Mouse (Mus musculus): Measurements from ENCODE around the gene Mdm4. TPM values are rescaled to one million over a fixed set of nuclear protein-coding genes. Genes with fewer than 3 reads are reported as not detected.

The Mdm4 gene
- polyA plus RNA-seq, 1 experiment = 11.5 TPM

GRCm38 (mm10) chr1:133054326-133054725, 24.0 kb upstream of the Mdm4 start:
- no peak overlapping the region for H3K4me2 ChIP-seq (ENCODE audit: low read depth)
- H3ac ChIP-seq (ENCODE audit: control insufficient read depth, insufficient read length) = no peak overlapping the region
- no peak overlapping the region for H3K4me3 ChIP-seq
- no peaks in the 10 kb centered on the region for H3K27me3 ChIP-seq (ENCODE audit: control insufficient read depth, insufficient read depth, insufficient read length)
- no peaks in the 10 kb centered on the region for H3K36me3 ChIP-seq (ENCODE audit: control insufficient read depth, insufficient read depth)
- no peaks in the 10 kb centered on the region for H3K79me2 ChIP-seq (ENCODE audit: control insufficient read depth, insufficient read depth)
- TF ChIP-seq MYOD1 (IDR thresholded peaks at IDR 0.05; ENCODE audit: control insufficient read depth in 1 of 3, insufficient read length in 2 of 3, low read depth in 2 of 3) = no peak
- no peak for TF ChIP-seq USF1 (IDR thresholded peaks at IDR 0.05; ENCODE audit: low read depth)
- TF ChIP-seq POLR2AphosphoS2 (IDR thresholded peaks at IDR 0.05; ENCODE audit: insufficient read length, low read depth) = no peak
- no peak for TF ChIP-seq TCF12 (IDR thresholded peaks at IDR 0.05; ENCODE audit: insufficient read depth, poor library complexity, severe bottlenecking)
- TF ChIP-seq MAX (IDR thresholded peaks at IDR 0.05; ENCODE audit: low read depth) = no peak
- TF ChIP-seq TCF3 (IDR thresholded peaks at IDR 0.05; ENCODE audit: insufficient read length, low read depth) = no peak
- no peak for TF ChIP-seq CEBPB (IDR thresholded peaks at IDR 0.05; ENCODE audit: insufficient read depth, poor library complexity, severe bottlenecking)

- no peaks in the 10 kb centered on the region for H3K36me3 ChIP-seq (ENCODE audit: control insufficient read depth, insufficient read depth)
- no peaks in the 10 kb centered on the region for H3K27me3 ChIP-seq (ENCODE audit: control insufficient read depth, insufficient read depth, insufficient read length)
- no peak overlapping the region for H3K4me2 ChIP-seq (ENCODE audit: low read depth)
- no peak overlapping the region for H3K4me3 ChIP-seq
- TF ChIP-seq USF1 (IDR thresholded peaks at IDR 0.05; ENCODE audit: low read depth) = no peak
- no peak for TF ChIP-seq TCF3 (IDR thresholded peaks at IDR 0.05; ENCODE audit: insufficient read length, low read depth)
- TF ChIP-seq POLR2A (IDR thresholded peaks at IDR 0.05; ENCODE audit: insufficient read length, low read depth) = no peak
- TF ChIP-seq CEBPB (IDR thresholded peaks at IDR 0.05; ENCODE audit: insufficient read depth, poor library complexity, severe bottlenecking) = no peak
- TF ChIP-seq TCF12 (IDR thresholded peaks at IDR 0.05; ENCODE audit: insufficient read depth, poor library complexity, severe bottlenecking) = no peak
- no peak for TF ChIP-seq REST (IDR thresholded peaks at IDR 0.05; ENCODE audit: insufficient read depth, insufficient read length)
- TF ChIP-seq SRF (IDR thresholded peaks at IDR 0.05; ENCODE audit: control insufficient read depth, insufficient read length, low read depth) = no peak
- TF ChIP-seq E2F4 (IDR thresholded peaks at IDR 0.05; ENCODE audit: insufficient read depth) = no peak
- TF ChIP-seq MYOD1 (IDR thresholded peaks at IDR 0.05; ENCODE audit: control insufficient read depth in 1 of 3, insufficient read length in 2 of 3, low read depth in 2 of 3) = no peak
- TF ChIP-seq MYOG (IDR thresholded peaks at IDR 0.05; ENCODE audit: control insufficient read depth in 1 of 3, insufficient read depth in 1 of 3, insufficient read length in 2 of 3, low read depth in 2 of 3) = no peak
- no peak for TF ChIP-seq POLR2AphosphoS2 (IDR thresholded peaks at IDR 0.05; ENCODE audit: insufficient read length, low read depth)
- no peak for TF ChIP-seq MAX (IDR thresholded peaks at IDR 0.05; ENCODE audit: low read depth)
- no peak overlapping the region for H3ac ChIP-seq (ENCODE audit: control insufficient read depth, insufficient read length)
- no peaks in the 10 kb centered on the region for H3K79me2 ChIP-seq (ENCODE audit: control insufficient read depth, insufficient read depth)
These were observed 22.7 kb upstream of the Mdm4 start for GRCm38 (mm10) chr1:133053034-133053433.

- TF ChIP-seq MAX (IDR thresholded peaks at IDR 0.05; ENCODE audit: low read depth) (no peak), TCF12 (IDR thresholded peaks at IDR 0.05; ENCODE audit: insufficient read depth, poor library complexity, severe bottlenecking) (no peak), SRF (IDR thresholded peaks at IDR 0.05; ENCODE audit: control insufficient read depth, insufficient read length, low read depth) (no peak), E2F4 (IDR thresholded peaks at IDR 0.05; ENCODE audit: insufficient read depth) (no peak), CEBPB (IDR thresholded peaks at IDR 0.05; ENCODE audit: insufficient read depth, poor library complexity, severe bottlenecking) (no peak), MYOD1 (IDR thresholded peaks at IDR 0.05; ENCODE audit: control insufficient read depth in 1 of 3, insufficient read length in 2 of 3, low read depth in 2 of 3) (no peak), POLR2A (IDR thresholded peaks at IDR 0.05; ENCODE audit: insufficient read length, low read depth) (no peak), USF1 (IDR thresholded peaks at IDR 0.05; ENCODE audit: low read depth) (no peak), POLR2AphosphoS2 (IDR thresholded peaks at IDR 0.05; ENCODE audit: insufficient read length, low read depth) (no peak), REST (IDR thresholded peaks at IDR 0.05; ENCODE audit: insufficient read depth, insufficient read length) (no peak), MYOG (IDR thresholded peaks at IDR 0.05; ENCODE audit: control insufficient read depth in 1 of 3, insufficient read depth in 1 of 3, insufficient read length in 2 of 3, low read depth in 2 of 3) (no peak), TCF3 (IDR thresholded peaks at IDR 0.05; ENCODE audit: insufficient read length, low read depth) (no peak)
- no peaks in the 10 kb centered on the region for H3K36me3 ChIP-seq (ENCODE audit: control insufficient read depth, insufficient read depth)
- H3ac ChIP-seq (ENCODE audit: control insufficient read depth, insufficient read length) = no peak overlapping the region
- no peaks in the 10 kb centered on the region for H3K79me2 ChIP-seq (ENCODE audit: control insufficient read depth, insufficient read depth)
- H3K27me3 ChIP-seq (ENCODE audit: control insufficient read depth, insufficient read depth, insufficient read length) = no peaks in the 10 kb centered on the region
- no peak overlapping the region for H3K4me2 ChIP-seq (ENCODE audit: low read depth)
- H3K4me3 ChIP-seq = no peak overlapping the region
These were observed 21.5 kb upstream of the Mdm4 start for GRCm38 (mm10) chr1:133051829-133052228.

- H3K36me3 ChIP-seq (ENCODE audit: control insufficient read depth, insufficient read depth) = no peaks in the 10 kb centered on the region
- TF ChIP-seq CEBPB (IDR thresholded peaks at IDR 0.05; ENCODE audit: insufficient read depth, poor library complexity, severe bottlenecking) = no peak
- no peak for TF ChIP-seq POLR2A (IDR thresholded peaks at IDR 0.05; ENCODE audit: insufficient read length, low read depth)
- H3K27me3 ChIP-seq (ENCODE audit: control insufficient read depth, insufficient read depth, insufficient read length) = no peaks in the 10 kb centered on the region
- no peaks in the 10 kb centered on the region for H3K79me2 ChIP-seq (ENCODE audit: control insufficient read depth, insufficient read depth)
- H3K4me3 ChIP-seq = no peak overlapping the region
- no peak overlapping the region for H3K4me2 ChIP-seq (ENCODE audit: low read depth)
- no peak overlapping the region for H3ac ChIP-seq (ENCODE audit: control insufficient read depth, insufficient read length)
These were observed 19.7 kb upstream of the Mdm4 start for GRCm38 (mm10) chr1:133050001-133050431.

GRCm38 (mm10) chr1:133048690-133049089, 18.3 kb upstream of the Mdm4 start:
- Histone ChIP-seq H3K79me2 (ENCODE audit: control insufficient read depth, insufficient read depth) (no peaks in the 10 kb centered on the region), H3ac (ENCODE audit: control insufficient read depth, insufficient read length) (no peak overlapping the region), H3K4me3 (no peak overlapping the region), H3K4me2 (ENCODE audit: low read depth) (no peak overlapping the region), H3K27me3 (ENCODE audit: control insufficient read depth, insufficient read depth, insufficient read length) (no peaks in the 10 kb centered on the region), H3K36me3 (ENCODE audit: control insufficient read depth, insufficient read depth) (no peaks in the 10 kb centered on the region)
- no peak for TF ChIP-seq POLR2AphosphoS2 (IDR thresholded peaks at IDR 0.05; ENCODE audit: insufficient read length, low read depth)
- no peak for TF ChIP-seq E2F4 (IDR thresholded peaks at IDR 0.05; ENCODE audit: insufficient read depth)
- no peak for TF ChIP-seq POLR2A (IDR thresholded peaks at IDR 0.05; ENCODE audit: insufficient read length, low read depth)
- no peak for TF ChIP-seq MYOG (IDR thresholded peaks at IDR 0.05; ENCODE audit: control insufficient read depth in 1 of 3, insufficient read depth in 1 of 3, insufficient read length in 2 of 3, low read depth in 2 of 3)
- no peak for TF ChIP-seq REST (IDR thresholded peaks at IDR 0.05; ENCODE audit: insufficient read depth, insufficient read length)
- TF ChIP-seq MAX (IDR thresholded peaks at IDR 0.05; ENCODE audit: low read depth) = no peak
- no peak for TF ChIP-seq TCF3 (IDR thresholded peaks at IDR 0.05; ENCODE audit: insufficient read length, low read depth)

Measured in myocyte (in vitro differentiated cells).